Mouse (Mus musculus): Measurements from ENCODE around the gene Il33. TPM values are rescaled to one million over a fixed set of nuclear protein-coding genes. Genes with fewer than 3 reads are reported as not detected.

Il33 gene
- total RNA-seq (2015; ENCODE audit: low replicate concordance) (not detected in 2 replicates), total RNA-seq (2017; ENCODE audit: low replicate concordance) (not detected in 2 replicates)

- ATAC-seq (replicated peaks; ENCODE audit: low FRiP score, poor library complexity, severe bottlenecking), result no peak
Measured at GRCm38 (mm10) chr19:29924638-29925258, at the start of gene Il33. Gene Il33, plus strand, starts transcription at chr19:29925114.

DNA sequence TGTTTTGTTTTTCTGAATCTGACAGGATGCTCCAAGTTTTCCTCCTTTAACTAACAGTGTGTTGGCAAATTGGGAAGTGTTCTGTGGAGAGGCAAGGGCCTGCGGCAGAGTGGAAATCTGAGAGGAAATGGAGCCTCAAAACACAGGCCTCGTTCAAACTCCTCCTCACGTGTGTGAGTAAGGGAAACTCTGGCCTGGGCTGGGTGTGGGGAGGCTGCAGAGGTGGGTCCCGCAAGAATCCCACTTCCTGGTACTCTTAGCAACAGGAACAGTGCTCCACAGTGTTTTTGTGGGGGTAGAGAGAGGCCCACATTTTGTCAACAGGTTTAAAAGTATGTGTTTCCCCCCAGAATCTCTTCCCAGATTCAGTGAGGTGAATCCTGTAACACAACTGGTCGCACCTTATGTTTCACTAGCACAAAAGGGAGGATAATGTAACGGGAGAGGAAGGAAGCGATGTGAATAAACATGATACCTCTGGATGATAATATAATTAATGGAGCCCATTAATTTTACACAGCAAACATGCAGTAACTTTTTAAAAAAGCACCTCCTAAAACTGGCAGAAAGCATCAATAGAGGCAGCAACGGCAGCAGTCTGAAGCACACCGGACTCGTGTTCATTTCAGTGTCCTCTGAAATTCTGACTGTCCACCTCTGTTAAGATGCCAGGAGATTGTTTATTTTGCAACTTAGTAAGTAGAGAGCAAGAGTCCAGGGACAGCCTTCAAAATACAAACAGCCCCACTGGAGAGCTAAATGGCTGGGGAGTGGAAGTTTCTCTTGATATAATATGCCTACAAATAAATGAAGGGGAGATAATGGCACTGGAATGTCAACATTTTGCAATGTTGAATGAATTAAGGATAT lies 47.3 kb upstream of the Il33 start:
- no peak for ATAC-seq (replicated peaks; ENCODE audit: low FRiP score, poor library complexity, severe bottlenecking)

DNA sequence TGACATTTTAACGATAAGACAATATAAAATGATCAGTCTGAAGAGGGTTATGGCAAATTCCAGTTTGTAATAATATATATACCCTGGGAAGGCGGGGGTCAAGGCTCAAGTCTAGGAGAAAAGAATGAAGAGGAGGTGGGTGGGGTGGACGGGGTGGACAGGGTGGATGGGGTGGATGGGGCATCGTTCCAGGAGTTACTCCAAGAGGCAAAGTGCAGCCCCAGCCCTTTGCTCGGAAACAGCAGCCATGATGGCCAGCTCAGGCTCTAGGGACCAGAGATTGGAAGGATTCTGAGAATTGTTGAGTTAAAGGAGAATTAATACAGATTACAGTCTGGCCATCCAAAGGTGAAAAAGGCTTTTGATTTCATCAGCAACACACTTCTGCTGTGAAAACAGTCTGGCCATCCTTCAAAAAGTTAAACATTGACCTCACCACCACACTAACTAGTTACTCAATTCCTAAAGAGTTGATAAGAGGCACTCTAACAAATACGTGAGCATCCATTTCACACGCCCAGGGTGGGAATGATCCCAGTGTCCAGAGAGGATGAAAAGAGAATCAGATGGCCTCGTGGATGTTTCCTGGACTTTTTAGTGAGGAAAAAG lies 45.9 kb upstream of the Il33 start:
- no peak for ATAC-seq (replicated peaks; ENCODE audit: low FRiP score, poor library complexity, severe bottlenecking)

DNA sequence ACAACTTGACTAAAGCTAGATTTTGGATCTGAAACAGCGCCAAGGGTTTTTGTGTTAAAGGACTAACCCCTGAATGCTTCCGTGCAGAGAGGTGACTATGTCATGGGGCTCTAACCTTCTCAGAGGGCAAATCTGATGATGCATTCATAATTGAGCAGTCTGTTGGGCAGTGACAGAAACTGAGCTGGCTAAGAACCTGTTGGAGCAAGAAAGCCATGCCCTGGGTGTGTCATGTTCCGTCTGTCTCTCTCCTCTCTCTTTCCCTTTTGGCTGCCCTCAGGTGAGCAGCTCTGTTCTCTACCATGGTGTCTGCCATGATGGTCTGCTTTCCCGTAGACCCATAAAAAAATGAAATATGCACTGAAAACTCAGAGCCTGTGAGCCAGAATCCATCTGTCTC lies 44.0 kb upstream of the Il33 start:
- ATAC-seq (replicated peaks; ENCODE audit: low FRiP score, poor library complexity, severe bottlenecking), result no peak

DNA sequence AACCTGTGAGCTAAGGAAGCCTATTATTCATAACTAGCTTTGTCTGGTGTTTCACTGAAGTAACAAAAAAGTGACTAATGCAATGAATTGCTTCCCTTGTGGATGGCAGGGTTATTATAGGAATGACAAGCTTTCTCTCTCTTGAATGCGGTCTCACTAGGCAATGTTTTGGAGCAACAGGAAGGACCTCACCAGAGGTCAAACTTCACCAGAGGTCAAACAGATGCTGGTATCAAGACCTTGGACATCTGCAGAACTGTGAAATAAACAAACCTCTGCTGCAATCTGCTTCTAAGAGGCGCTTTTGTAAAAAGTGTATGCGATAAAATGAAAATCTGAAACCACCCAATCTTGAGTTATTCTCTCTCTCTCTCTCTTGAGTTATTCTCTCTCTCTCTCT lies 42.2 kb upstream of the Il33 start:
- no peak for ATAC-seq (replicated peaks; ENCODE audit: low FRiP score, poor library complexity, severe bottlenecking)

DNA sequence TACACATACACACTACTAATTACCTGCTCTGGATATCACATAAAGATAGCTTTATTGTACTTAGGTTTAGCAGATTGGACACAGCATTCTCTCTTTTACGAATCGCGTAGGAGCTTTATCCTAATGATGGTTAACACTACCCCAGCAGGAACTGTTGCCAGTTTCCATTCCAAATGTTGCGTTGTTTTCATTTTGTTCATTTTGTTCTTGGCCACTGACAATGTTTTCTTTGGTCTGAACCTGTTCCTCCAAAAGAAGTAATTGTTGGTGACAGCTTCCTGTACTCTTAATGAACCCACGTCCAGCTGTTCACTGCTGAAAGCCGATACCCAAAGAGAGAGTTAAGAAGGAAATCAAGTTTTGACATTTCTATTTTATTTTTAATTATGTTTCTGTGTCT lies 39.4 kb upstream of the Il33 start:
- ATAC-seq (replicated peaks; ENCODE audit: low FRiP score, poor library complexity, severe bottlenecking), result no peak

DNA sequence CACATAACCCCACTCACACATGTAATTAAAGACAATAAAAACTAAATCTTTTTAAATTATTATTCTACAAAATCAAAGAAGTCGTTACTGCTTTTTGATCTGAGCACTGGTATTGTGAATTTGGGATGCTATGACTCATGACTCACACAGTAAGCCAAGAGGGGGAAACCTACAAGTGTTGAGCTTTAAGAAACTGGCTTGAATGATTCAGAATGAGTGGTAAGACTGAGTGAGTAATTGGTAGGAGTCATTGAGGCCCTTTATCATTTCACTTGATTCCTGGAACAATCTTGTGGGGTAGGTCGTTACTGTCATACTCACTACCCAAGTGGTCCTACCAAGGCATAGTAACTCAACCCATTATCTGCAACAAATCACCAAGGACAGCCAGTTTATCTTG lies 37.4 kb upstream of the Il33 start:
- no peak for ATAC-seq (replicated peaks; ENCODE audit: low FRiP score, poor library complexity, severe bottlenecking)

- no peak for ATAC-seq (replicated peaks; ENCODE audit: low FRiP score, poor library complexity, severe bottlenecking)
Measured at GRCm38 (mm10) chr19:29888946-29889345, 36.0 kb upstream of the Il33 start.

GRCm38 (mm10) chr19:29891981-29892380 lies 32.9 kb upstream of the Il33 start:
- ATAC-seq (replicated peaks; ENCODE audit: low FRiP score, poor library complexity, severe bottlenecking), result no peak

GRCm38 (mm10) chr19:29892786-29893185 lies 32.1 kb upstream of the Il33 start:
- no peak for ATAC-seq (replicated peaks; ENCODE audit: low FRiP score, poor library complexity, severe bottlenecking)

DNA sequence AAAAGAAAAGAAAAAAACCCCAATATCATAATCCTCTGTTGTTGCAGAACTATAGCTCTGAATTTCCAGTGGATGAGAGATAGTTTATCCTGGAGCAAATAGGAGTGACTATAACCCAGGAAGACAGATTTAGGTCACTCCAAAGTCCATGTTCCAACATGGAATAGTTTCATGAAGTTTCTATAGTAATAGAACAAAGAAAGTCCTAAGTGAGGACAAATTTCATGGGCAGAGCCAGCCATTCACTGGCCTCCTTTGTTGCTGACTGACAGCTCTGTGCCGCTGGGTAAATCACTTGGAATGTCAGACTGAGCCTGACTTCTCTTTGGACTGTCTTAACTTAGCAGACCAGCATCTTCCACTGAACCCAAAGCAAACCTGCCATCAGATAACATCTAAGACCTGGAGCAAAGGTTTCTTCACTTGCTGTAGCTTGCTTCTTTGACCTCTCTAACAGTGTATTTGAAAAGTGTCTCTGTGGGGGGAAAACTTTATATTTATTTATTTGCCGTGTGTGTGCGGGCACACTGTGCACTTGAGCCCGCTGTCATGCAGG lies 31.1 kb upstream of the Il33 start:
- no peak for ATAC-seq (replicated peaks; ENCODE audit: low FRiP score, poor library complexity, severe bottlenecking)

- ATAC-seq (replicated peaks; ENCODE audit: low FRiP score, poor library complexity, severe bottlenecking), result no peak
Measured at GRCm38 (mm10) chr19:29894381-29894780, 30.5 kb upstream of the Il33 start.

DNA sequence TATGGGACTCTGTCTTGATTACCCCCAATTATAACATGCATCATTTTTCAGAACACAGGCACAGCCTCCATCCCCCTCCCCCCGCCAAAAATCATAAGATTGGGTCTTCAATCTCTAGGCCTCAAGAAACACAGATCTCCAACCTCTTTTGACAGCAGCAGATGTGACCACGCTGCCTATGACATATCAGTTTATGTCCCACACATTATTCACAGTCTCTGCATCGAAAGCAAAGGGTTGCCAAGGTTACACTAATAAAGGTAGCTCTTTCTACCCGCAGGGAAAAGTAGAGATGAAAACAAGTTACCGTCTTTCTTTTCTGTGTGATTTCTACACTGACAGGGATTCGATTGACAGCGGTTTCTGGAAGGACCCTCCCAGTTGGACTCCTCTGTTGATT lies 29.9 kb upstream of the Il33 start:
- no peak for ATAC-seq (replicated peaks; ENCODE audit: low FRiP score, poor library complexity, severe bottlenecking)

DNA sequence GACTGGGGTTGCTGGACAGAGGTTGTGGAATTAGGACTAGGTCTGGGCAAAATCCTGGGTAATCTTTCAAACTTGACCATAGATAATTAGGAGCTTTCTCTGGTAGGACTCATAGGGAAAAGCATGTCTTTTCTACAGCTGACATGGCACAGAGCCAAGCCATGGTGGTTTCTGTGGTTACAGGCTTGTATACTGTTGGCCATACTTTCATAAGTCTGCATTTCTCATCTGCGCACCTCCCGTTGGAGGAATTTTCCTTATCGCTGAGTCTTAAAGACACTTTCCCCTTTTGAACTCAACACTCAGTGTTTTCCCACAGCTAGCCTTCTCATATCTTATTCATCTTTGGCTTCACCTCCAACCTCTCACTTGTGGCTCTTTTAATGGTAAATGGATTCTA lies 24.6 kb upstream of the Il33 start:
- no peak for ATAC-seq (replicated peaks; ENCODE audit: low FRiP score, poor library complexity, severe bottlenecking)

GRCm38 (mm10) chr19:29902343-29903070 lies 22.4 kb upstream of the Il33 start:
- no peak for ATAC-seq (replicated peaks; ENCODE audit: low FRiP score, poor library complexity, severe bottlenecking)

DNA sequence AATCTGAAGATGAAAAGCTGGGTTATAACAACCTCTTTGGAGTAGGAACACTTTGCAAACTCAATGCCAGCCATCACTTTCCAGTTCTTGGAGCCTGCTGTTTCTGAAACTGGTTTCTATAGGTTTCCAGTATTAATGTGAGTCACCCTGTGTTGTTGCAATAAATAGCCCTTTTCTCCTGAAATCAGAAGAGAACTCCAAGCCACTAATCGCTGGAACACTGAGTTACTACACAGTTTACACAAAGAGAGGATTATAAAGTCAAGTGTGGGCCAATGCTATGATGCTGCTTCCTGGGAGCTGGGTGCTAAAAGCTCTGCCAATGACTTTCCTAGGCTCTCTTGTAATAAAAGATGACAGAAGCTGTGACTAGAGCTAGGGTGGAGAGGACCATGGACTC lies 19.0 kb upstream of the Il33 start:
- no peak for ATAC-seq (replicated peaks; ENCODE audit: low FRiP score, poor library complexity, severe bottlenecking)

DNA sequence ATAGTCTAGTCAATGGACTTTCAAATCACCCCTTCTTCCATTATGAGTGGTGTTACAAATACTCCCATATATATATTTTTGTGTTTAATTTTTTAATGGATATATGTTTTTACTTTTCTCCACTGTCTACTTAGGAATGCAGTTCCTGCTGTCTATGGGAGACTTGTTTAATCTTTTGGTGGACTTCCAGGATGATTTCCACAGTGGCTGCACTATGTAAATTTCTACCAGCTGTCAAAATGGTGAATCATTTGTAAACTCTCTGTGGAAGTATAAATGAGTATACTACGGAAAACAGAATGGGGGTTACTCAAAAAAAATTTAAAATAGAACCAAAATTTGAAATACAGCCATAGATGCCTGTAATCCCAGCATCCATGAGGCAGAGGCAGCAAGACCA lies 15.7 kb upstream of the Il33 start:
- ATAC-seq (replicated peaks; ENCODE audit: low FRiP score, poor library complexity, severe bottlenecking), result no peak

- ATAC-seq (replicated peaks; ENCODE audit: low FRiP score, poor library complexity, severe bottlenecking), result no peak
Measured at GRCm38 (mm10) chr19:29911919-29912318, 13.0 kb upstream of the Il33 start.

- no peak for ATAC-seq (replicated peaks; ENCODE audit: low FRiP score, poor library complexity, severe bottlenecking)
Measured at GRCm38 (mm10) chr19:29917421-29917820, 7.5 kb upstream of the Il33 start.
